Mouse (Mus musculus): ENCODE results near the gene Kti12. TPM values are rescaled to one million over a fixed set of nuclear protein-coding genes. Genes with fewer than 3 reads are reported as not detected.

Kti12 gene
- polyA plus RNA-seq, 1 experiment from 2014 or later, result 65.3 TPM

GRCm38 (mm10) chr4:108878963-108879822 lies 31.6 kb downstream of the Kti12 start, which contains the start of gene Rab3b:
TSS of gene Rab3b (plus strand) at chr4:108879063.
- H3K36me3 ChIP-seq (replicated peaks), result no peaks in the 10 kb centered on the region
- H3K4me1 ChIP-seq, result peaks cover 20% of the 10 kb centered on the region
- no peaks in the 10 kb centered on the region for H3K9me3 ChIP-seq
- DNase-seq (ENCODE audit: low spot score), result peak; percentile 84
- peak within 1 kb of the TSS; percentile 73 for H3K4me3 ChIP-seq
- peak within 1 kb of the TSS; percentile 66 for H3K27ac ChIP-seq (replicated peaks)
- H3K27me3 ChIP-seq (replicated peaks; ENCODE audit: low read depth, poor library complexity, severe bottlenecking), result peaks cover 20% of the 10 kb centered on the region
- WGBS, result under 1% methylated on average over 46 of the region's 46 CpGs

- Histone ChIP-seq H3K27ac (replicated peaks) (no peak overlapping the region), H3K4me3 (no peak overlapping the region), H3K36me3 (replicated peaks) (no peaks in the 10 kb centered on the region), H3K4me1 (peaks cover 21% of the 10 kb centered on the region), H3K9me3 (no peaks in the 10 kb centered on the region), H3K27me3 (replicated peaks; ENCODE audit: low read depth, poor library complexity, severe bottlenecking) (peaks cover 13% of the 10 kb centered on the region)
- peak; percentile 64 for DNase-seq (ENCODE audit: low spot score)
- WGBS, result 35% methylated on average over 13 of the region's 13 CpGs
These were observed 36.2 kb downstream of the Kti12 start for GRCm38 (mm10) chr4:108883815-108884214.

GRCm38 (mm10) chr4:108887456-108887855 lies 39.9 kb downstream of the Kti12 start:
- Histone ChIP-seq H3K27me3 (replicated peaks; ENCODE audit: low read depth, poor library complexity, severe bottlenecking) (no peaks in the 10 kb centered on the region), H3K4me3 (no peak overlapping the region), H3K27ac (replicated peaks) (no peak overlapping the region), H3K9me3 (no peaks in the 10 kb centered on the region), H3K36me3 (replicated peaks) (no peaks in the 10 kb centered on the region), H3K4me1 (peaks cover 10% of the 10 kb centered on the region)
- no peak for DNase-seq (ENCODE audit: low spot score)
- 90% methylated on average over 4 of the region's 4 CpGs for WGBS

GRCm38 (mm10) chr4:108890876-108891275 lies 43.3 kb downstream of the Kti12 start:
- Histone ChIP-seq H3K4me3 (no peak overlapping the region), H3K9me3 (no peaks in the 10 kb centered on the region), H3K36me3 (replicated peaks) (no peaks in the 10 kb centered on the region), H3K4me1 (0 out of 2 replicates have a peak, but pooled peaks cover 3% of the 10 kb centered on the region), H3K27me3 (replicated peaks; ENCODE audit: low read depth, poor library complexity, severe bottlenecking) (no peaks in the 10 kb centered on the region), H3K27ac (replicated peaks) (no peak overlapping the region)
- DNase-seq (ENCODE audit: low spot score), result no peak
- 86% methylated on average over 6 of the region's 6 CpGs for WGBS

Other genes with a start within 250 kb of the Kti12 start
- 31.4 and 34.7 TPM in 2 replicates for gene Cc2d1b, start 227.8 kb upstream of the Kti12 start, polyA plus RNA-seq (2016; fragmentation: Nextera tagmentation; extraction: Ambion mirVana)
- gene 3110021N24Rik, start 128.1 kb upstream of the Kti12 start, polyA plus RNA-seq (2016; fragmentation: Nextera tagmentation; extraction: Ambion mirVana), result 1.4 and 2.1 TPM in 2 replicates
- 4.2 and 4.6 TPM in 2 replicates for gene Zfyve9, start 67.0 kb upstream of the Kti12 start, polyA plus RNA-seq (2016; fragmentation: Nextera tagmentation; extraction: Ambion mirVana)
- 210 and 220 TPM in 2 replicates for gene Btf3l4, start 14.2 kb upstream of the Kti12 start, polyA plus RNA-seq (2016; fragmentation: Nextera tagmentation; extraction: Ambion mirVana)
- 92.3 and 92.8 TPM in 2 replicates for gene Txndc12, start 13.2 kb upstream of the Kti12 start, polyA plus RNA-seq (2016; fragmentation: Nextera tagmentation; extraction: Ambion mirVana)
- 1.3 and 1.9 TPM in 2 replicates for gene A730015C16Rik, start 834 bp downstream of the Kti12 start, polyA plus RNA-seq (2016; fragmentation: Nextera tagmentation; extraction: Ambion mirVana)
- 17.1 and 20.8 TPM in 2 replicates for gene Rab3b, start 31.3 kb downstream of the Kti12 start, polyA plus RNA-seq (2016; fragmentation: Nextera tagmentation; extraction: Ambion mirVana)
- gene Nrd1, start 152.9 kb downstream of the Kti12 start, polyA plus RNA-seq (2016; fragmentation: Nextera tagmentation; extraction: Ambion mirVana), result 76.7 and 78.6 TPM in 2 replicates